Mouse (Mus musculus) urinary bladder, adult 2 months (tissue): ENCODE measurements at regions not wholly inside any gene's neighbourhood (a gene's known extent, or its start where the extent isn't known, plus 50 kb on each side); places are given as distances from the start of the nearest gene placed in this dataset.

ENCODE experiments used
- DNase-seq: peaks from one replicate; pipeline ENCODE4 v3.0.0; 2022; ENCODE audit warnings: low spot score

DNA sequence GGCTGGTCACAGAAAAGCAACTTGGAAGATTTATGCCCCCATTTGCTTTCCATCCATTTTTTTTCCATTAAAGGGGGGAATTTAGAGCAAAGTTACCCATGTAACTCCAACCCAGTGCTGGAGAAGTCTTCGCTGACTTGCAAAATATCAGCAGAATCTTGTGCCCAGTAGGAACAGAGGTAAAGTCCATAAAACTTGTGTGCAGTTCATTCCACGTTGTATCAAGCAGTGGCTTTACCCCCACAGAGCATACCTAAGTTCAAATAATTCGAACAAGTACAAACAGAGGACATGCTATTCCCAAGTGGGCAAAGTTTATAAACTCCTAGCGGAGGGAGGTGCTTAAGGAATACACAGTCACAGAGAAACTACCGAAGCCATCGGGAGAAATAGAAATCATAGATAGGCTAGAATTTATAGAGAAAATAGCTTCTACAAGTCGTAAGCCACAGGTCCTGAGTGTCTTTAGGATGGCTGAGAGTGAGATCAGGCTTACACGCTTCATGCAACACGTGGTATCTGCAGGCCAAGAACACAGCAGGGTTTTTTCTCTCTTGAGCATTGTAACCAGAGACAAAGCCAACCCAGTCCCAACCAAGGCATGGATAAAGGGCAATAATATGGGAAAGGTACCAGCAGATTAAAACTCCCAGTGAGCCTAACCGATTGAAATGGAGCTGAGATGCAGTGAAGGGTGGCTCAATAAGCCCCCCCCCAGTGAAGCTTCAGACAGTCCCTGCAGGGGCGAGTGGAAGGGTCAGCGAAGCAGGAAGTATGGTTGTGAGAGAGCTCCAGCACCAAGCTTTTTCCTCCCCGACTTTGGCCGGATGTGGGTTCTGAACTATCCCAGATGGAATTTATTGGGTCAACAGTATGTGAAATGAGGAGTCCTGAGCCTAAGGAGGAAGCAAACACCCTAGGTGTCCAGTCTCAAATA is 487.6 kb upstream of the Gm9747 start:
- DNase-seq = no peak

DNA sequence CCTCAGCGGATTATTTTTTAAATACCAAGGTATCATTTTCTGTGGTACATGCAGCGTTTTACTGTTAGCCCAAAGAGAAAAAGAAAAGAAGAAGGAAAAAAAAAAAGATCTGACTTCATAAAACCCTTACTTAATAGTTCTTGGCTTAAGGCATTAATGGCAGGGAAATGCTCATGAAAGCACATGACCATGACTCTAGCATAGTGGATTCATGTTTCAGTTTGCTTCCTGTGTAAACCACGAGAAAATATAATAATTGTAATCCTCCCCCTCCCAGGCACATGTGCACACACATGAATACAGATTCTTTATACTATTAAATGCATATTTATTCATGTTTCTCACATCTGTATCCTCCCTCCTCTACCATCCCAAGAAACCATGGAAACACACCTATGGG is 486.9 kb upstream of the Gm9747 start:
- DNase-seq = no peak

DNA sequence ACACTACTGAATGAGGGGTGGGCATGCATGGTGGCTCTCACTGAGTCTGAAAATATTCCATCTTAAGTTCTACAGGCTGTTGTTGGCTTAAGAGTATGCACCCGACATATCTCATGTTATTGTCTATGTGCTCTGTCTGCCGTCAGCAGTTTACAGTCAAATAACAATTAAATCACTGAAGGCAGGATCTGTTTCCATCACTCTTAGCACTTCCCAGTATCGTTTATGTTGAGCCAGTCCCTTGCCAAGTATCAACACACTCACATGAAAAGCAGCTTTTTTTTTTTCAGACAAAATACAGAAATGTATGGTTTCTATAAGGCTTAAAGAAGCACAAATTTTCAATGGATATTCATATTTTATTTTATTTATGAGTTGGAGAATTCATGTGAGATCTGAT is 485.9 kb upstream of the Gm9747 start:
- no peak for DNase-seq

DNA sequence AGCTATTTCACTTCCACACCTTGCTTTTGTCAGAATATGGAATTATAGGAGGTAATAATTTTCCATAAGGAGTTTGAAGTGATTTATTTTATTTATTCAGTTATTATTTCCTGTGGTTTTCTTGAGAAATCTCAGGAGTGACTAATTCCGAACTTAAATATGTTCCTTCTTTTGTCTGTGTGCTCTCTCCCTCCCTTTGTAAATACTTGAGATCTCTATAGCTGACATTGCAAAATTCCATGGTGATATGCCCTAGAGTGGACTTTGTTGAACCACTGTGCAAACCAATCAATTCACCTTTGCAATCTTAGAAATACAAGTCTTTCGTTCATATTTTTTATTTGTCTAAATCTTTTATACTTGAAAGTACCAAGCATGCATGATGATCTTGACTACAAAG is 478.8 kb upstream of the Gm9747 start:
- DNase-seq = no peak

DNA sequence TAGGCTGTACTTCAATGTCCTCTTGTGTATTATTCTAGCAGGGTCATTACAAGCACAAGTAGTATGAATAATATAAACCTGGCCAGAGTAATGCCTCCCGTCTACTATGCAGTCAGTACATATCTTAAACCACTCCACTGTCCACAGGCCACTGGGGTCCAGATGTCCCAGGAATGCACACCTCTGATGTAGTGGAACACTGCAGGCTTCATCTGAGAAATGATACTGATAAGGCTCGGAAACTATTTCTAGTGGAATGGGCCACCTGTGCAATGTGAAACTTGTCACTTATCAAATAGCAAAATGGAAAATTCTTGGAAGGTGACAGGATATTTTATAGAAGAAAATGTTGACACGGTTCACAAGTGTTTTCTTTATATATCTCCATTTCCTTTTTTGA is 477.6 kb upstream of the Gm9747 start:
- DNase-seq = no peak

DNA sequence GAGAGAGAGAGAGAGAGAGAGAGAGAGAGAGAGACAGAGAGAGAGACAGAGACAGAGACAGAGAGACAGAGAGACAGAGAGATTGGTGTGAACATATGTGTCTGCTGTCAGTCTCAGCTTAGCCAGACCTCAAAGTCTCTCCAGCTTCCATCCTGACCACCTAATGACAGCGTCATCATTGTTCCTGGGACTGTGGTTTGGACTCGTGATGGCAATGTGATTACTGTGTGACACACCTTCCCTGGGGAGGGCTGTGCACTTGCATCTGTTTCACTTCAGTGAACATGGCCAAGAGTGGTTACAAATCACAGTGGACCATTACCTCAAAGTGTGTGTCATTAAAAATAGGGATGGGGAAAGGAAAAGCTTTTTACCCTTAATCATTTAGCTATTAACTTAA is 477.2 kb upstream of the Gm9747 start:
- no peak for DNase-seq

DNA sequence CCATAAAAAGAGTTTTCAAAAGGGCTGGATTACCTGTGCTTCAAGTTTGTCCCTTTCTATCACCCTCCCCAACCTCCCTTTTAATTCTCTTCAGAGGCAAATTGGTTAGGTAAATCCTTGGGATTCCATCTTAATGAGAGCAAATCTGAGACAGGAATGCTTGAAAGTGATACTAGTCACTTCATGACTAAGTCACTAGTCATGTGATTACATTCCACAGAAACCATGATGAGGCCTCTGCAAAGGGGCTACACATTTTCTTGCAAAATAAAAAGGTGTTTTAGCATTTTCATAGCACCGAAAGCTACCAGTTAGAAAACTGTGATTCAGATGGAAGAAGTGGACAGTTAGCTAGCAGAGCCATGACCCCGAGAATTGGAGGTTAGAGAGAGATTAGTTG is 473.0 kb upstream of the Gm9747 start:
- no peak for DNase-seq

DNA sequence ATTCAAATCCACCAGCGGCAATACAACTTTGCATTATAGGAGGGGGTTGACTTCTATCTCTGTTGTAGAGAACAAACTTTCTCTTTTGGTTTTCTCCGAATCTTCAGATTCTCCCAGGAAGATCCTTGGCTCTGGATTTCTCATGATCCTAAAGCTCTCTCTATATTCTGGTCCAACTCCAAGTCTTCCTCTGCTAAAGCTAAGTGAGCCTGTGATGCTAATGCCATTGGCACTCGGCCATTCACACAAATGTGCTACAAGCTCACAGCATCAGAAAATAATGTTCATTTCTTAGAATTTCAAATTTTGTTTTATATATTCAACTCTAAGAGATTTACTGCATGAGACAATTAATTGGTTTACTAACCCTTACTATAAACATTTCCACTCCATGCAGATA is 461.2 kb upstream of the Gm9747 start:
- DNase-seq = no peak

DNA sequence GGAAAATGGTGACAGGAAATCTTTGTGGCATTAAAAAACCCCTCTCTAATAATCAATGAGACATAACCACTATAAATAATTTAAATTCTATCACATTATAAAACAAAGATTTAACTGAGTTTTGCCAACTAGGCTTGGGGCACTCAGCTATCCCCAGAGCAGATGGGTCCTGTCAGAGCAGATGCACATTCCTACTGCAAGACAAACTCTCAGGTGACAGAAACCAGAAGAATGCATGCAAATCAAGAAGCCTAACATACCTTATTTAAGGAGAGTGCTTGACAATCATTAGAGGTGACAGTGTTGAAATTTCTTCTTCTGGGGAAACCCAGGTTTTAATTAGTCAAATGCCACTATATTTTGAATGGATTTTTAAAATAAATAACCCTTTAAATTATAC is 452.3 kb upstream of the Gm9747 start:
- no peak for DNase-seq

DNA sequence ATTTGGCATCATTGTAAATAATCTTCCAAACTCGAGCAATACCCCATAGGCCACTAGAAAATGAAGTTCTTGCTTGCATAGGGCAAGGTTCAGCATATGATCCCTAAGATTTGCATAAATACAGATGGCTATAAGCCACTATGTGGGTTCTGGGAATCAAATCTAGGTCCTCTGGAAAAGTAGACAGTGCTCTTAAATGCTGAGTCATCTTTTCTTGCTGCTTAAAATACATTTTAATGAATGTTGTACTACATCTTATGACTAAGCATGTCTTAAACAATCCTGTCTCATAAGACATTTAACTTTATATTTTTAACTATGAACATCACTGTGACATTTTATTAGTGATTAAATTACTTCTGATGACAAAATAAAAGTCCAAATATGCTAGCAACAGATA is 448.6 kb upstream of the Gm9747 start:
- DNase-seq = no peak

DNA sequence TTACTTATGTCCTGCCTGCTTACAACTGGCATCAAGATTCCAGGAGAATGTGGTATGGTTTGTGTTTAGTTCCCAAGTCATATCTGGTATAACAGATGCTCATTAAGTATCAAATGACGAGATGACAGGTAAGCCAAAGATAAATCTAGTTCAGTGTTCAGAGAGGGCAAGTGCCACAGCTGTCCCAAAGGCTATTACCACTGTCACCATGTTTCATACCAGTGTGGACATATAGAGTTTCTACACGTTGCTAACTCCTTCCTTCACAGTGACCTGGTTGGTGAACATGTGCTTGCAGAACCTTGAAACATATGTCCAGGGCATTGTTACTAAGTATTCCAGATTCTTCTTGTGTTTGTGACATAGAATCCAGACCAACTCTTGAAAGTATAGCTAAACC is 438.1 kb upstream of the Gm9747 start:
- DNase-seq = no peak

DNA sequence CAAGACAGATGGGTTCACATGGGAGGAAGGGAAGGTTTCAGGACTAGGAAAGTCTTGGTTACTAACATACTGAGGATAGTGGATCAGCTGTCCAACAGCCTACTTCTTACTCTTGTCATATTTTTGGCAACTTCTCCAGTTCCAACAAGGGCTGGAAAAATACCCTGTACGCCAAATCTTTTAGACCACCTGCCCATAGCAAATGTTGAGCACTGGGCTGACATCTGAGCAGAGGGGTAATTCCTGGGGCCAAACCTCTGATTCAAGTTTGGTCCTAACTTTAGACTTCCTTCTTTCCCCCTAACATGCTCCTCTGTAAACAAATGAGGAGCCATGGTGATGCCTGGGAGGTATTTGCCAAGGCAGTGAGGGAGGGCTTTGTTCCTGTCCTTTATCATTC is 437.5 kb upstream of the Gm9747 start:
- DNase-seq = no peak

DNA sequence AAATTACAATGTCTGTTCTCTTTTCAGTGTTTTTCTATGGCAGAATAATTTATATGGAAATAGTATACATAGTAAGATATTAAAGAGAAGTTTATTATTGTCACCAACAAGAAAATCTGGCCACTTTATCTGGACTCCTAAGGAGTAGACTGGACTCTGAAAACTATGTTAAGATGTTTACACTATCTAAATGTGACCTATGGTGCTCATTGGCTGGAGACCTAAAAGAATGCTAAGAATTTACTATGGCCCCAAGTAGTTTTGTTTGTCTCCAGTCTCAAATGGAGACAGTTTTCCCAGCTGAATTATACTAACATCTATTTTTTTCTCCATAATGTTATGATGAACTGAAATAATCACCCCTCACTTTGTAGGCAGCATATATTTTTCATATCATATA is 421.3 kb upstream of the Gm9747 start:
- DNase-seq = no peak

DNA sequence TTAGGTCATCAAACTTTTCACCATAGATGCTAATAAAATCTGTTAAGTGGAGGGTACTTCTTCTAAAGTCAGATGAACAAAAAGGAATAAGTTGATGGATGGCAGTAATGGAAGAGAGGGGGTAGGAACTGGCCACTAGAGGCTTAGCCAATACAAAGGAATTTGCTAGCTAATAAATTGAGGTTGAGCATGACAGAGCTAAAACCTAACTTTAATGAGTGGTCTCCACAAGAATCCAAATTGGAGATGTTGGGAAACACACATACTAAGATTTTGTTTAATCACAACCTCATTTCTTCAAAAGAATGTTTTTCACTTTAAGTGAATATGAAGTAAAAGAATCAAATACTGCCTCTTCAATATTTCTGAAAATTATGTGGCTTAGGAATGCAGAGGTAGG is 414.0 kb upstream of the Gm9747 start:
- DNase-seq = no peak

DNA sequence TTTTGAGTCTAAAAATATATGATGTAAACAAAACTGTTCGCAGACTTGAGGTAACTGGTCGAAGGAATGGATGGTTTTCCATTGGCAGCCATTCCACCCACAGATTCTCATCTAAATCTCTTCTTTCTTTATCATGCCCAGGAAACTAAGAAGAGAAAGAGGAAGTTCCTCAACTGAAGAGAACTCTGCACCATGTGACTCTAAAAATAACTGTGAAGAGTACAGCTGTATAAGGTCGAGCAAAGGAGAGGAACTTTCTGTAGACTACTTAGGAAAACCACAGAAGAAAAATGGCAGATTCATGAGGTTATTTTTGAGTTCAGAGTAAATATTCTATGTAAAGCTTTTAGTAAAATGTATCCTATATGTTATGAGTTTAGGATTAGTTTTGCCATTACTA is 390.9 kb upstream of the Gm9747 start:
- no peak for DNase-seq

DNA sequence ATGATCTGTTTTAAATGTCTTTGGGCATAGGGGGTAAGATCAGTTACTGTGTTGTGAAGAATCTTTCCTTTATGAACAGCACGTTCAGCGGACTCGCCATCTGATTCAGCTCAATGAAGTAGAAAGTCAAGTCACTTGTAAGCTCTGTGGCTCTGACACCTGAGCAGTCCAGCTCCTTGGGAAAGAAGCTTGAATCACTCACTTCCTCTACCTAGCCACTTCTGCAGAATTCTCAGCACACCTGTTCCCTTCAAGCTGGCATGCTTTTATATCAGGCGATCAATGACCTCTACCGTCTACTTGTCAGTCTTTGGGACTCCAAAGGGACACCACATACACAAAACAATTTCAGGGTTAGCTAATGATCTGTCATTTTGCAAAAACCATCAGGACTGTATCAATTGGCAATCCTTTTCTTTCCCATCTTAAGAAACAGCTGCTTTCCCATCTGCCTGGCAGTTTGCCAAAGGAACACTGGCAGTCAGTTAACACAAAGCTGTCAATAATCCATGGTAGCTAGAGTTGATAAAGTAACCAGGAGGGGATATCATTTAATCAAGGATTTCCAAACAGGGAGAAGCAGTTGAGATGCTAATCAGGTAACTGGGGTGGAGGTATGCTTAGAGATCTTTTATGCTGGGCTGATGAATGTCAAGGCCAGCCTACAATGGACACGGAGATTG is 382.3 kb upstream of the Gm9747 start:
- no peak for DNase-seq

DNA sequence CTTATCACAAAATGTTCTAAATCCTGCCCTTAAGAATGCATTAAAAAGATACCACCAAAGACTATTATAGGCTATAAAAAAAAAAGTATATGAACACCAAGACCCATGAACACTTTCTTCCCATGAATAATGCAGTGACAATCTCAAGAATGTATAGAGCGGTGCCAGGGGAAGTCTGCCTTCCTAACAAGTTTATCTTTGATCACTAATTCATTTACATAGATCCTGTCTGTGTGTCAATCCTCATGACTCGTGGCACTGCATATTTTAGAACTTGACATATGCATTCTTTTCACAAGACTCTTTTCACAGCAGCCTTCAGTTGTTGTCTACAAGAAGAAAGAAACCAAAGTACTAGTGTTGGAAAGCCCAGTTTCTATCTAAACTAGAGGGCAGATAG is 373.4 kb upstream of the Gm9747 start:
- no peak for DNase-seq

DNA sequence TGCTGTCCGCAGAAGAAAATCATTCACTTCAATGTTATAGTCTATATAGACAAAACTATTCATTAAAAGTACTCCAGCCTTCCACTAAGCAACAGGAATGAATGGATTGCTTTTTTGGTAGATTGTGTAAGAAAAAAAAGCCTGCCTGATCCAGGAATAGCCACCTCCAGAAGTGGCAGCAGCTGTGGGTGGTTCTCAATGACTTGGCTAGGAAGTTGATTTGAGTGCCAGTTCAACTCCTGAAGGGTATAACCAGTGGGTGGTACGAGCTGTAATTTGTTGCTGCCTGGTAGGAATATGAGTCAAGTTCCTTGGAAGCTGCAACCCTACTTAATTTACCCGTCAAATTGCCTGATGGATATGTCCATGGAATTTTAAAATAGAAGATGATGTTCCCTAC is 368.3 kb upstream of the Gm9747 start:
- no peak for DNase-seq

DNA sequence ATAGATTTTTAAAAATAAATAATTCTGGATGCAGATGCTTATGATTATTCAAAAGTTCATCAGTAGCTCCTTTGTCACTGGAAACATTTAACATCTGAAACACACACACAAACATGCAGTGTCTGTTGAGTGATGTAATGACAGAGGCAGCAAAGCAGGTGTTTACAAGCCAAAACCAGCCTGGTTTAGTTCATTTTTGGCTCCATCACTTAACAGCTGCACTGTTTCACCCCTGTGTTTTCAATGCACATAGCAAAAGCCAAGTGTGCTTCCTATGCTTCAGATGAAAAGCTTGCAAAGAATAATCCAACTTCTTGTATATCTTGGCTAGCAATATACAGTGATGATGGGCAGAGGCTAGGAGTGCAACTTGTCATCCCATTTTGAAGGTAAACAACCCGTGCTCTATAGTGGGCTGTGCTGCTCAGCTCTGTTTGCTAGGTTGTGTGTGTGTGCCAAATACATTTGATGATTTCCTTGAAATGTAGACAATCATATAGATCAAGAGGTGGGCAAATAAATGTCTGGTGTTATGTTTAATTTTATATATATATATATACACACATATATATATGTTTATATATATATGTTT is 345.9 kb upstream of the Gm9747 start:
- DNase-seq = no peak

DNA sequence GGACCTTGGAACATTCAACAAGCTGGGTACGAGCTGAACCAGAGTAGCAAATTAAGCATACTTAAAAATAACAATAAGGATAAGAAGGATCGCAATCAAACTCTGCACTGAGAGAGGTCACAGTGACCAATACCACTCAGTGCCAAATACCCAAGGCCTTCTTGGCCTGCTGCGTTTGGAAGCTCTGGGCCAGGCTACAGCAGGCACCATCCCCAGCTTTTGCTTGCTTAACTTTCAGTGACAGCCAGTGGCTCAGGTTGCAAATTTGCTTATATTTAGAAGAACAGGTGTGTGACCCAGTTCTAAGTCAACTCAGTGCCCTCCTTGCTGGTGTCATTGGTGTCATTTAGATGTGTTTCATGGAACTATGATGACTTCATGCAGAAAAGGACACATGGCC is 335.7 kb upstream of the Gm9747 start:
- no peak for DNase-seq

DNA sequence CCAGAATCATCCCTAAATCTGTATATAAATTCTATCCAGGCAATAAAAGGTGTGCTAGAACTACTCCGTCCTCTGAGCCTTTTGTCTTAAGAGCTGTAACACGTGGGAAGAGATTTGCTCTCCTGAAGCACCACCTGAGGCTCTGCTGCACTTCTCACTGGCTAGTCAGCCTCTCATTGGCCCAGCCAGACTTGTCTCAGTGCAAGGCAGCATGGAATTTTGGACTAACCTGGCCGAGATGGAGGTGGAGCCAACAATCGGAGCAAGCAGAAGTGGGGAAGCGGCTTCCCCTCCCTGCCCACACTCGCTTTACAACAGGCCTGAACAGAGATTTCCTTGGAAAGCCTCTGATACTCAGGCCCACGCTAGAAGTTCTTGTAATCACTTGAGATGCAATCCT is 332.1 kb upstream of the Gm9747 start:
- no peak for DNase-seq

DNA sequence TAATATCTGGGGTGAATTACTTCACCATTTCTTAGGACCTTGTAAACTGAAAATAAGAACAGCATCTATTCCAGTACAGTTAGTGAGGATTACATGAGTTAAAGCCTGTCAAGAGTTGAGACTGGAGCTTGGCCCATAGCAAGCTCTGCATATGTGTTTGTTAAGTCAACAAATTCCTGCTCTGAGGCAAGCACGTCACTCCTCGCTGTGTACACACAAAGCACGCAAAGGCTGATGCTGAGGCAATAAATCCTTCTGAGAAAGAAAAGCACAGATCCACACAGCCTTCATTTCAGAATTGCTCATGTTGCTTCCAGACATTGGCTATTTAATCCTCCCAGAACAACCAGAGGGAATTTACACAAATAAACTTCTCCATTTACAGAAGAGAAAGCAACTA is 328.9 kb upstream of the Gm9747 start:
- DNase-seq = no peak

DNA sequence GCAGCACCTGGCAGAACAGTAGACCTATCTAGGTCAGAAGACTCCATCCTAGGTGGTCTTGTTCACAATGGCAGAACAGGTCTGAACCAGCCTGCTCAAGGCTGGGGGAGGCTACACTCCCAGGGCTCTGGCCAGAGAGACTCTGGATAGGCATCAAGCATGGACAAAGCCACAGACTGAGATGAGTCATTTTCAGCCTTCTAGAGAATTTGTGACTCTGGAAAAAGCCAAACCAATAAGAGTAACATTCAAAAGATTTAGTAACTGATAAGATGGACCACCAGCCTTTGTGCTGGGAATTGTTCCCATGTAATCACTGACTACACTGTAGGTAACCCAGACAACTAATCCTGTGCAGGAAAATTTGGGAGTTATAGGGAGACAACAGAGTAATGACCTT is 320.3 kb upstream of the Gm9747 start:
- DNase-seq = no peak
